Mouse (Mus musculus): Measurements from ENCODE around the gene Scd2. TPM values are rescaled to one million over a fixed set of nuclear protein-coding genes. Genes with fewer than 3 reads are reported as not detected.
"Not testable (repeated sequence)": the region's sequence is repeated elsewhere in the genome, so short reads cannot be mapped to it uniquely, and the experiment has no call there.

Gene Scd2
- polyA plus RNA-seq, 1 experiment from 2014 or later, result 251 TPM

GRCm38 (mm10) chr19:44329566-44329965 lies 36.1 kb downstream of the Scd2 start:
- Histone ChIP-seq H3K27ac (no peak overlapping the region), H3K9me3 (no peaks in the 10 kb centered on the region), H3K9ac (no peak overlapping the region), H3K36me3 (replicated peaks) (no peaks in the 10 kb centered on the region), H3K4me2 (no peak overlapping the region), H3K27me3 (replicated peaks) (no peaks in the 10 kb centered on the region), H3K4me1 (no peaks in the 10 kb centered on the region), H3K4me3 (no peak overlapping the region)
- WGBS, result 90% methylated on average over 2 of the region's 2 CpGs
- ATAC-seq (replicated peaks), result no peak

GRCm38 (mm10) chr19:44331128-44331527 lies 37.7 kb downstream of the Scd2 start:
- not testable (repeated sequence) for H3K27me3 ChIP-seq (replicated peaks); H3K36me3 ChIP-seq (replicated peaks); H3K4me3 ChIP-seq; ATAC-seq (replicated peaks); H3K4me2 ChIP-seq; H3K27ac ChIP-seq; H3K9ac ChIP-seq; H3K4me1 ChIP-seq; H3K9me3 ChIP-seq
- 96% methylated on average over 1 of the region's 1 CpGs for WGBS

- Histone ChIP-seq H3K9ac (no peak overlapping the region), H3K4me1 (no peaks in the 10 kb centered on the region), H3K4me2 (no peak overlapping the region), H3K36me3 (replicated peaks) (no peaks in the 10 kb centered on the region), H3K27me3 (replicated peaks) (no peaks in the 10 kb centered on the region), H3K27ac (no peak overlapping the region), H3K4me3 (no peak overlapping the region), H3K9me3 (no peaks in the 10 kb centered on the region)
- WGBS, result 89% methylated on average over 5 of the region's 5 CpGs
- ATAC-seq (replicated peaks), result no peak
Observed at GRCm38 (mm10) chr19:44331911-44332310, 38.4 kb downstream of the Scd2 start.

- ATAC-seq (replicated peaks), result no peak
- no peak overlapping the region for H3K9ac ChIP-seq
- H3K27me3 ChIP-seq (replicated peaks), result no peaks in the 10 kb centered on the region
- H3K4me2 ChIP-seq, result no peak overlapping the region
- 81% methylated on average over 8 of the region's 8 CpGs for WGBS
- H3K4me1 ChIP-seq, result no peaks in the 10 kb centered on the region
- no peak overlapping the region for H3K27ac ChIP-seq
- no peak overlapping the region for H3K4me3 ChIP-seq
- H3K9me3 ChIP-seq, result no peaks in the 10 kb centered on the region
- no peaks in the 10 kb centered on the region for H3K36me3 ChIP-seq (replicated peaks)
Observed at GRCm38 (mm10) chr19:44332326-44332725, 38.9 kb downstream of the Scd2 start.

GRCm38 (mm10) chr19:44332833-44333623 lies 39.6 kb downstream of the Scd2 start, which contains the start of gene Scd4:
Gene Scd4 (plus strand): TSS chr19:44333092.
- Histone ChIP-seq H3K27me3 (replicated peaks) (no peaks in the 10 kb centered on the region), H3K27ac (no peak within 1 kb of the TSS), H3K9me3 (no peaks in the 10 kb centered on the region), H3K9ac (no peak within 1 kb of the TSS), H3K4me3 (no peak within 1 kb of the TSS), H3K4me2 (no peak within 1 kb of the TSS), H3K4me1 (no peaks in the 10 kb centered on the region), H3K36me3 (replicated peaks) (no peaks in the 10 kb centered on the region)
- WGBS, result 82% methylated on average over 10 of the region's 10 CpGs
- no peak for ATAC-seq (replicated peaks)

- ATAC-seq (replicated peaks), result no peak
- WGBS, result 94% methylated on average over 9 of the region's 9 CpGs
Observed at GRCm38 (mm10) chr19:44333991-44334390, 40.5 kb downstream of the Scd2 start.

GRCm38 (mm10) chr19:44335876-44336662 lies 42.6 kb downstream of the Scd2 start:
- no peaks in the 10 kb centered on the region for H3K27me3 ChIP-seq (replicated peaks)
- no peaks in the 10 kb centered on the region for H3K9me3 ChIP-seq
- no peaks in the 10 kb centered on the region for H3K36me3 ChIP-seq (replicated peaks)
- no peak overlapping the region for H3K4me2 ChIP-seq
- no peak overlapping the region for H3K4me3 ChIP-seq
- ATAC-seq (replicated peaks), result no peak
- H3K4me1 ChIP-seq, result no peaks in the 10 kb centered on the region
- WGBS, result 76% methylated on average over 6 of the region's 6 CpGs
- no peak overlapping the region for H3K27ac ChIP-seq
- H3K9ac ChIP-seq, result no peak overlapping the region

More at GRCm38 (mm10) chr19:44333991-44334390, 40.5 kb downstream of the Scd2 start:
- no peaks in the 10 kb centered on the region for H3K27me3 ChIP-seq (replicated peaks)
- no peaks in the 10 kb centered on the region for H3K36me3 ChIP-seq (replicated peaks)
- no peak overlapping the region for H3K27ac ChIP-seq
- H3K4me2 ChIP-seq, result no peak overlapping the region
- no peak overlapping the region for H3K4me3 ChIP-seq
- no peaks in the 10 kb centered on the region for H3K9me3 ChIP-seq
- H3K9ac ChIP-seq, result no peak overlapping the region
- H3K4me1 ChIP-seq, result no peaks in the 10 kb centered on the region

GRCm38 (mm10) chr19:44349689-44350088 lies 56.2 kb downstream of the Scd2 start:
- H3K4me2 ChIP-seq, result no peak overlapping the region
- no peak overlapping the region for H3K27ac ChIP-seq
- H3K9ac ChIP-seq, result no peak overlapping the region
- H3K4me1 ChIP-seq, result no peaks in the 10 kb centered on the region
- no peak for ATAC-seq (replicated peaks)
- no peak overlapping the region for H3K4me3 ChIP-seq
- no peaks in the 10 kb centered on the region for H3K27me3 ChIP-seq (replicated peaks)
- no peaks in the 10 kb centered on the region for H3K9me3 ChIP-seq
- no peaks in the 10 kb centered on the region for H3K36me3 ChIP-seq (replicated peaks)
- 89% methylated on average over 8 of the region's 8 CpGs for WGBS

- H3K9ac ChIP-seq, result no peak overlapping the region
- H3K4me2 ChIP-seq, result no peak overlapping the region
- ATAC-seq (replicated peaks), result no peak
- H3K27ac ChIP-seq, result no peak overlapping the region
- H3K9me3 ChIP-seq, result no peaks in the 10 kb centered on the region
- no peaks in the 10 kb centered on the region for H3K36me3 ChIP-seq (replicated peaks)
- H3K4me1 ChIP-seq, result no peaks in the 10 kb centered on the region
- WGBS, result 77% methylated on average over 7 of the region's 7 CpGs
- no peaks in the 10 kb centered on the region for H3K27me3 ChIP-seq (replicated peaks)
- H3K4me3 ChIP-seq, result no peak overlapping the region
Observed at GRCm38 (mm10) chr19:44351756-44352155, 58.3 kb downstream of the Scd2 start.

Small RNAs within 50 kb of the gene (microRNA-seq; reads per million reads assigned to microRNA genes)
- not detected for gene Mir5114

Other genes starting within 250 kb of the Scd2 start
- gene Erlin1, start 223.9 kb upstream of the Scd2 start, polyA plus RNA-seq (2015; fragmentation: Nextera tagmentation; extraction: Ambion mirVana), result 22.6 and 23.3 TPM in 2 replicates
- gene Chuk, start 186.2 kb upstream of the Scd2 start, polyA plus RNA-seq (2015; fragmentation: Nextera tagmentation; extraction: Ambion mirVana), result 61.7 and 68.0 TPM in 2 replicates
- gene Cwf19l1, start 157.8 kb upstream of the Scd2 start, polyA plus RNA-seq (2015; fragmentation: Nextera tagmentation; extraction: Ambion mirVana), result 29.6 and 37.4 TPM in 2 replicates
- gene Bloc1s2, start 147.2 kb upstream of the Scd2 start, polyA plus RNA-seq (2015; fragmentation: Nextera tagmentation; extraction: Ambion mirVana), result 143 and 159 TPM in 2 replicates
- gene Pkd2l1, start 101.2 kb upstream of the Scd2 start, polyA plus RNA-seq (2015; fragmentation: Nextera tagmentation; extraction: Ambion mirVana), result 0.06 TPM in 2 replicates
- gene Scd3, start 90.4 kb upstream of the Scd2 start, polyA plus RNA-seq (2015; fragmentation: Nextera tagmentation; extraction: Ambion mirVana), result 5.7 TPM in 2 replicates
- gene Scd4, start 39.4 kb downstream of the Scd2 start, polyA plus RNA-seq (2015; fragmentation: Nextera tagmentation; extraction: Ambion mirVana), result 0.08 and 0.13 TPM in 2 replicates
- gene Scd1, start 114.2 kb downstream of the Scd2 start, polyA plus RNA-seq (2015; fragmentation: Nextera tagmentation; extraction: Ambion mirVana), result 6.9 and 7.0 TPM in 2 replicates
- 2.6 and 3.7 TPM in 2 replicates for gene Wnt8b, start 199.8 kb downstream of the Scd2 start, polyA plus RNA-seq (2015; fragmentation: Nextera tagmentation; extraction: Ambion mirVana)

All from midbrain, embryonic 15.5 days (tissue).